Mouse (Mus musculus) small intestine, adult 10 weeks (tissue): Measurements from ENCODE around the gene Lnx1. TPM values are rescaled to one million over a fixed set of nuclear protein-coding genes. Genes with fewer than 3 reads are reported as not detected.

ENCODE experiments used
- polyA plus RNA-seq: library from polyadenylated mRNA; stranded (reverse); fragments of 350-450 nt; fragmentation: Illumina TruSeq; extraction: RNeasy Lipid Tissue Mini Kit (QIAGEN cat#74804); gene quantifications from one replicate; pipeline ENCODE4 v1.2.3, GENCODE M21; 2014; ENCODE audit warnings: low replicate concordance

The Lnx1 gene
- 10.9 TPM for polyA plus RNA-seq

DNA sequence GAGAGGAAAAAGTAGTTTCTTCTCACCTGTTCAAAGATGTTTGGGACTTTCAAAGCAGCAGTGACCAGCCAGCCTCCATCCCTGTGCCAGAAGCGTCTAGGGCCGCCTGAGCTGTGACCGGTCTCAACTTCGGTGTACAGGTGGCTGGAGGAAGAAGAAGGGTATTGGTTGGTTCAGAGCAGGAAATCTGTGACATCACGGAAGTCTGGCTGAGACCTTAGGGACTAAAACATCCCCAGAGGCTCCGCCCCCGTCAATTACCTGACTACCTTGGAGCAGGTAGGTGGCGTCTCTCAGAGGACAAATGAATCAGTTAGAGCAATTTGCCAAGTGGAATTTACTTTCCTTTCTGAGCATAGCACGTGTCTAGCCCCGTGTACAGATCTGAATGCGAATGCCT lies at the start of gene Lnx1:
TSS of gene Lnx1 (minus strand) at position 147 of the 400 bp plus-strand sequence.

Other genes starting within 250 kb of the Lnx1 start
- 12.3 TPM for gene Scfd2, start 171.2 kb downstream of the Lnx1 start, polyA plus RNA-seq
- 62.3 TPM for gene Fip1l1, start 167.5 kb downstream of the Lnx1 start, polyA plus RNA-seq